Mouse (Mus musculus): Measurements from ENCODE around the gene Crhr2. TPM values are rescaled to one million over a fixed set of nuclear protein-coding genes. Genes with fewer than 3 reads are reported as not detected.

Crhr2 gene
- polyA plus RNA-seq, 1 experiment from 2014 or later = 0.23 TPM

DNA sequence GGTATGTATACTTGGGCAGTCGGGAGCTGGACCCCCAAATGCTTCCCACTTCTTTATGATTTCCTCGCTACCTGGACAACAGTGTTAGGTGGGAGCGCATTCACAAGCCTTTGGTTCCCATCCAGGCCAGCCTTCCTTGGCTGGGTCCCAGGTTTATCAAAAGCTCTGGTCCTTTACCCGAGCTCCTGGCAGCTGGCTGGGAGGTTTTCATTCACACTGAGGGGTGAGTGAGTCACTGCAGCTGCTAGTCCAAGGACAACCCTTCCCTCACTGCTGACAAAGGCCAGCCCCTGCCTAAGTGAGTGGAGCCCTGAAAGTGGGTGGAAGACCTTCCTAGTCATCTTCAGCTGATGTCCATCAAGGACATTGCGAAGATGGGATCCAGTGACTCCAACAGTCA is 34.8 kb downstream of the Crhr2 start:
- 61% methylated on average over 5 of the region's 5 CpGs for WGBS
- no peaks in the 10 kb centered on the region for H3K4me1 ChIP-seq (replicated peaks; ENCODE audit: control insufficient read depth, insufficient read depth, low read length)
- no peak overlapping the region for H3K27ac ChIP-seq (ENCODE audit: low read depth)
- no peaks in the 10 kb centered on the region for H3K27me3 ChIP-seq (replicated peaks; ENCODE audit: control insufficient read depth, insufficient read depth, low read length)
- H3K4me2 ChIP-seq (ENCODE audit: low read length) = no peak overlapping the region
- H3K9ac ChIP-seq (ENCODE audit: low read length) = no peak overlapping the region
- no peak for ATAC-seq (replicated peaks; ENCODE audit: low FRiP score, low TSS enrichment, low read depth)
- no peaks in the 10 kb centered on the region for H3K36me3 ChIP-seq (ENCODE audit: control insufficient read depth, insufficient read depth, low read length)
- no peaks in the 10 kb centered on the region for H3K9me3 ChIP-seq (ENCODE audit: control insufficient read depth, low read length)
- DNase-seq (ENCODE audit: low spot score) = no peak
- no peak overlapping the region for H3K4me3 ChIP-seq (ENCODE audit: low read depth, low read length)

DNA sequence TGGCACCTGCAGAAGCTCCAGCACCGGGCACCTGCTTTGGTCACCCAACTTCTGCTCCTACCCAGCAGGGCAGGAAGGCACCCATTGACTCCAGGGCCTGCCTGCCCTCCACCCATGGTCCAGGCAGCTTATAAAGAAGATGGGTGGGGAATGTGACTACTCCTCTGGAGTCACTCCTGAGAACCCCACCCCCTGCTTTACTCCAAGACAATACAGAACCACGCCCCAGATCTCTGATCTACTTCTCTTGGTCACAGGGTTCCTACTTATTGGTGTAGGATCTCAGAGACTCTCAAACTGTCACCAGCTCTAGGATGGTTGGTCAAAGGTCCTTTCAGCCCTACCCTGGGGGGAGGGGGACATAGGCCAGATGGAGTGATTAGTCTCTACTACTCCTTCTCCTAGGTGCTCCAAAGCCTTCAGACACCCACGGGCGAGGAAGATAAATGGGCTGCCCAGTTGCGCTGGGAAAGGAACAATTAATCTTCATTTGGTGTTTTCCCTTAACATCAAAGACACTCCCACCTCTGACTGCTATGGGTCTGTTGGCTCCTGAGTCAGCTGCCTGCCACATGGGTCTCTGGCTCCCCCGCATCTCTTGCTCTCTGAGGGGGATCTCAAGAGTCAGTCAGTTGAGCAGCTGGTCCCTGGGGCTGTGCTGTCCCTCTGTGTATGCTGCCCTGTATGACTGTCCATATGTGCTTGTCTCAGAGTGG is 39.2 kb downstream of the Crhr2 start:
- no peak for ATAC-seq (replicated peaks; ENCODE audit: low FRiP score, low TSS enrichment, low read depth)
- H3K36me3 ChIP-seq (ENCODE audit: control insufficient read depth, insufficient read depth, low read length) = no peaks in the 10 kb centered on the region
- H3K9ac ChIP-seq (ENCODE audit: low read length) = no peak overlapping the region

GRCm38 (mm10) chr6:55091396-55091795 is 41.4 kb downstream of the Crhr2 start:
- H3K4me2 ChIP-seq (ENCODE audit: low read length) = no peak overlapping the region
- H3K27me3 ChIP-seq (replicated peaks; ENCODE audit: control insufficient read depth, insufficient read depth, low read length) = no peaks in the 10 kb centered on the region
- H3K27ac ChIP-seq (ENCODE audit: low read depth) = no peak overlapping the region
- H3K9ac ChIP-seq (ENCODE audit: low read length) = no peak overlapping the region
- ATAC-seq (replicated peaks; ENCODE audit: low FRiP score, low TSS enrichment, low read depth) (no peak), DNase-seq (ENCODE audit: low spot score) (no peak)
- H3K9me3 ChIP-seq (ENCODE audit: control insufficient read depth, low read length) = no peaks in the 10 kb centered on the region
- no peak overlapping the region for H3K4me3 ChIP-seq (ENCODE audit: low read depth, low read length)
- H3K36me3 ChIP-seq (ENCODE audit: control insufficient read depth, insufficient read depth, low read length) = no peaks in the 10 kb centered on the region
- no peaks in the 10 kb centered on the region for H3K4me1 ChIP-seq (replicated peaks; ENCODE audit: control insufficient read depth, insufficient read depth, low read length)
- 90% methylated on average over 9 of the region's 9 CpGs for WGBS

More for the DNA sequence above, 39.2 kb downstream of the Crhr2 start:
- H3K4me3 ChIP-seq (ENCODE audit: low read depth, low read length) = no peak overlapping the region
- no peak overlapping the region for H3K27ac ChIP-seq (ENCODE audit: low read depth)
- H3K4me1 ChIP-seq (replicated peaks; ENCODE audit: control insufficient read depth, insufficient read depth, low read length) = no peaks in the 10 kb centered on the region
- 37% methylated on average over 6 of the region's 6 CpGs for WGBS
- no peaks in the 10 kb centered on the region for H3K9me3 ChIP-seq (ENCODE audit: control insufficient read depth, low read length)
- H3K27me3 ChIP-seq (replicated peaks; ENCODE audit: control insufficient read depth, insufficient read depth, low read length) = no peaks in the 10 kb centered on the region
- DNase-seq (ENCODE audit: low spot score) = no peak
- H3K4me2 ChIP-seq (ENCODE audit: low read length) = no peak overlapping the region

- 44% methylated on average over 4 of the region's 4 CpGs for WGBS
- no peaks in the 10 kb centered on the region for H3K4me1 ChIP-seq (replicated peaks; ENCODE audit: control insufficient read depth, insufficient read depth, low read length)
- no peak overlapping the region for H3K4me2 ChIP-seq (ENCODE audit: low read length)
- DNase-seq (ENCODE audit: low spot score) = no peak
- H3K27ac ChIP-seq (ENCODE audit: low read depth) = no peak overlapping the region
- H3K36me3 ChIP-seq (ENCODE audit: control insufficient read depth, insufficient read depth, low read length) = no peaks in the 10 kb centered on the region
- ATAC-seq (replicated peaks; ENCODE audit: low FRiP score, low TSS enrichment, low read depth) = no peak
- no peaks in the 10 kb centered on the region for H3K27me3 ChIP-seq (replicated peaks; ENCODE audit: control insufficient read depth, insufficient read depth, low read length)
- no peak overlapping the region for H3K9ac ChIP-seq (ENCODE audit: low read length)
- H3K9me3 ChIP-seq (ENCODE audit: control insufficient read depth, low read length) = no peaks in the 10 kb centered on the region
- no peak overlapping the region for H3K4me3 ChIP-seq (ENCODE audit: low read depth, low read length)
These were observed 42.2 kb downstream of the Crhr2 start for GRCm38 (mm10) chr6:55090639-55091038.

DNA sequence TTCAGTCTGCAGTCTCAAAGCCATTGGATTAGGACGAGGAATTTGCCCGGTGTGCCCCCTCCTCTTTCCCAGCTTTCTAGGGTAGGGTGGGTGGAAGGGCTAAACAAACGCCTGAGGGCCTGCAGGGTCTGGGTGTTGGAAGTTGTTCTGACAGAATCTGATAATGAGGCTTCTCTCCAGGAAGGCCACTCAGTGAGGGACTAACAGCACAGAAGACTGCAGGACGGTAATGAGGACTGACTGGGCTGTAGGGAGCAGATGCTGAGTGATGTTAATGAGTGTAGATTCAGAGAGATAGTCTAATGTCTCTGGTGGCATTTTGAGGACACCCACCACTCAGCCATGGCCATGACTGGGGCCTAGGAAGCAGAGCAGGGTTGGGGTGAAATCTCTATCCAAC is 45.5 kb downstream of the Crhr2 start:
- Histone ChIP-seq H3K27ac (ENCODE audit: low read depth) (no peak overlapping the region), H3K4me2 (ENCODE audit: low read length) (no peak overlapping the region), H3K9me3 (ENCODE audit: control insufficient read depth, low read length) (no peaks in the 10 kb centered on the region), H3K36me3 (ENCODE audit: control insufficient read depth, insufficient read depth, low read length) (no peaks in the 10 kb centered on the region), H3K9ac (ENCODE audit: low read length) (no peak overlapping the region), H3K27me3 (replicated peaks; ENCODE audit: control insufficient read depth, insufficient read depth, low read length) (no peaks in the 10 kb centered on the region), H3K4me3 (ENCODE audit: low read depth, low read length) (no peak overlapping the region), H3K4me1 (replicated peaks; ENCODE audit: control insufficient read depth, insufficient read depth, low read length) (no peaks in the 10 kb centered on the region)
- WGBS = 36% methylated on average over 4 of the region's 4 CpGs
- ATAC-seq (replicated peaks; ENCODE audit: low FRiP score, low TSS enrichment, low read depth) (no peak), DNase-seq (ENCODE audit: low spot score) (no peak)

DNA sequence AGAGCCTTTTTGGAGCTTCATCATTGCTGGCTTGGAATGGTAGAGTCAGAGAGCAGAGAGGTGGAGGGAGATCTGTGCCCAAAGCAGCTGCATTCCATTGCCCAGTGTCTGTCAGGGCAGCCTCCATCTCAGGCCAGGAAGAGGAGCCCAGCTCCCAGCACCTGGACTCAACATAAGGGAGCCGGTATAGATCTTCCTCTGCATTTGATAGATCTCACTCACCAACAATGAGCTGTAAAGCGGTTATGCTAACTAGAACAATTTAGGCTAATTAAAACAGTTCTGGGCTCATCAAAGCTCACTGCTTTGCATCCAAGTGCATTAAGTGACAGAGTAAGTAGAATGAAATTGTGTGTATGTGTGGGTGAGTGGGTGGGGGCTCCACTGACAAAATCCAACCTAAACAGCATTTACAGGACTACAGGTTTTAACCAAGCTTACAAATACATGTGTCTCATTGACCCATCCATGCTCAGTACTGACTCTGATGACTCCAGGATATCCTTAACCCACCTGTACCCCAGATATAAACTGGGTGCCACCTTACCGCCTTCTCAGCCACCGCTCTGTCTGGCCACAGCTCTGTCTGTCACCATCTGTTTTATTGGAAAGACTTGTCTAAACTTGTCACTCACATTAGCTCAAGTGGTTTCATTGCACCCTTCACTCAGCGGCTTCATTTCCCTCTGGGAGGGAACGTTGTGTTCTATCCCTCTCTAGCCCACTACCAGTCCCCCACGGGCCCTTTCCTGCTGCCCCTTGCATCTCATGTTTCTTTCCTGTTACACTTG is 50.4 kb downstream of the Crhr2 start:
- no peak for ATAC-seq (replicated peaks; ENCODE audit: low FRiP score, low TSS enrichment, low read depth)
- Histone ChIP-seq H3K4me3 (ENCODE audit: low read depth, low read length) (no peak overlapping the region), H3K36me3 (ENCODE audit: control insufficient read depth, insufficient read depth, low read length) (peaks cover 35% of the 10 kb centered on the region), H3K4me1 (replicated peaks; ENCODE audit: control insufficient read depth, insufficient read depth, low read length) (no peaks in the 10 kb centered on the region), H3K9ac (ENCODE audit: low read length) (no peak overlapping the region), H3K9me3 (ENCODE audit: control insufficient read depth, low read length) (no peaks in the 10 kb centered on the region), H3K27me3 (replicated peaks; ENCODE audit: control insufficient read depth, insufficient read depth, low read length) (no peaks in the 10 kb centered on the region), H3K27ac (ENCODE audit: low read depth) (no peak overlapping the region), H3K4me2 (ENCODE audit: low read length) (no peak overlapping the region)
- DNase-seq (ENCODE audit: low spot score) = no peak
- 76% methylated on average over 7 of the region's 7 CpGs for WGBS

DNA sequence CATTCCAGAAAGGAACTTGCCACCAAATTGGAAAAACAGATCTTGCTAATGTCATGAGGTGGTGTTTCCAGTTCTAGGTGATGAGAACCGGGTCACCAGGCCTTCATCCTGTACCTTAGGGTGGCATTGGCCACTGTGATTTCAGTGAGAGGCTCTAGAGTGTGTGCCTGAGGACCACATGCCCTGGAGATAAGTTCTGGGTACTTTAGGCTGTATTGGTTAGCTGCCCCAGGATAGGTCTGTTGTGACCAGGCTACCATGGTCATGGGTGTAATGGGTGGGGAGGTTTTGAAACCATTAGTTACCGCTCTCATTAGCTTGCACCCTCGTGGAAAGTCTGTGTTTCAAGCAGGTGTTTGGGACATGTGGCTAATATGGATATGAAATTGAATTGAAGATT is 51.4 kb downstream of the Crhr2 start:
- Histone ChIP-seq H3K27ac (ENCODE audit: low read depth) (no peak overlapping the region), H3K9ac (ENCODE audit: low read length) (no peak overlapping the region), H3K9me3 (ENCODE audit: control insufficient read depth, low read length) (no peaks in the 10 kb centered on the region), H3K36me3 (ENCODE audit: control insufficient read depth, insufficient read depth, low read length) (peaks cover 45% of the 10 kb centered on the region), H3K4me1 (replicated peaks; ENCODE audit: control insufficient read depth, insufficient read depth, low read length) (no peaks in the 10 kb centered on the region), H3K4me3 (ENCODE audit: low read depth, low read length) (no peak overlapping the region), H3K27me3 (replicated peaks; ENCODE audit: control insufficient read depth, insufficient read depth, low read length) (no peaks in the 10 kb centered on the region), H3K4me2 (ENCODE audit: low read length) (no peak overlapping the region)
- no peak for DNase-seq (ENCODE audit: low spot score)
- ATAC-seq (replicated peaks; ENCODE audit: low FRiP score, low TSS enrichment, low read depth) = no peak
- WGBS = 88% methylated on average over 3 of the region's 3 CpGs

DNA sequence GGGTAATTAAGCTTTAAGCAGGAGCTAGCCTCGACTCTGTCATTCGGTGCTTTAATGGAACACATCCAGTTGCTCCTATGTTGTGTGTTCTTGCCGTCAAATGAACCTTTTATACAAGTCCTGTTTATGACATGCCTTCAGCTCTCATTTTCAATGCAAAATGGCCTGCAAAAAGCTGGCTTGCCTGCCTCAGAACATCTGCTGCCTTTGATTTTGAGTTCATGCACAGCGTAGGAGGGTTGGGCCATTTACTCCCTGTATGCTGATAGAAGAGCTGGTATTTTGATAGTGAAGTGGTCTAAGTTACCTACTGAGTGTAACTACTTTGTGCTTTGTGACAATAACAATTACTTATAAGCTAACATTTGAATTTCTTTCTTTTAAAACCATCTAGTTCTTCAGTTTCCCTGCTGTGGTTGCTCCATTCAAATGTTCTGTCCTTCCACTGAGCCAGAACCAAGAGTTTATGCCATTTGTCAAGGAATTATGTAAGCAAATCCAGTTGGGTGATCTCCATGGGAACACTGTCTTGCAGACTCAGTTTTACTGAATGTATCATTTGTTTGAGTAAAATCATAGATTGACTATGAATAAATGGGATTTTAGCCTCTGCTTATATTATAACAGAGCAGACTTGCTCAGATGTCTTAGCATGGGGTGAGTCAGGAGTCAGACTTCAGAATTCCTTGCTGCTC is 56.1 kb downstream of the Crhr2 start:
- Histone ChIP-seq H3K36me3 (ENCODE audit: control insufficient read depth, insufficient read depth, low read length) (peaks cover 91% of the 10 kb centered on the region), H3K4me1 (replicated peaks; ENCODE audit: control insufficient read depth, insufficient read depth, low read length) (no peaks in the 10 kb centered on the region), H3K9ac (ENCODE audit: low read length) (no peak overlapping the region), H3K4me2 (ENCODE audit: low read length) (no peak overlapping the region), H3K4me3 (ENCODE audit: low read depth, low read length) (no peak overlapping the region), H3K9me3 (ENCODE audit: control insufficient read depth, low read length) (no peaks in the 10 kb centered on the region), H3K27ac (ENCODE audit: low read depth) (no peak overlapping the region), H3K27me3 (replicated peaks; ENCODE audit: control insufficient read depth, insufficient read depth, low read length) (no peaks in the 10 kb centered on the region)
- WGBS = 76% methylated on average over 4 of the region's 4 CpGs
- no peak for ATAC-seq (replicated peaks; ENCODE audit: low FRiP score, low TSS enrichment, low read depth)
- DNase-seq (ENCODE audit: low spot score) = no peak
